Mouse (Mus musculus) brown adipose tissue, adult 24 weeks (tissue): ENCODE measurements at regions not wholly inside any gene's neighbourhood (a gene's known extent, or its start where the extent isn't known, plus 50 kb on each side); places are given as distances from the start of the nearest gene placed in this dataset.

Experiments used
- H3K27ac ChIP-seq: fragments of 200-500 bp; replicated peaks from 2 replicates; pipeline ENCODE4 v1.5.1; 2012; ENCODE audit warnings: low read depth, mild to moderate bottlenecking, low read length
- H3K4me1 ChIP-seq: fragments of 200-500 bp; 2 replicates; pipeline ENCODE4 v1.6.1; 2012; ENCODE audit warnings: low read length, mixed read lengths; ENCODE audit not compliant: control insufficient read depth, insufficient read depth, insufficient read length
- H3K4me3 ChIP-seq: fragments of 200-500 bp; 2 replicates; pipeline ENCODE4 v1.5.1; 2012; ENCODE audit warnings: low read depth, mild to moderate bottlenecking, low read length, moderate library complexity; ENCODE audit not compliant: insufficient read depth

DNA sequence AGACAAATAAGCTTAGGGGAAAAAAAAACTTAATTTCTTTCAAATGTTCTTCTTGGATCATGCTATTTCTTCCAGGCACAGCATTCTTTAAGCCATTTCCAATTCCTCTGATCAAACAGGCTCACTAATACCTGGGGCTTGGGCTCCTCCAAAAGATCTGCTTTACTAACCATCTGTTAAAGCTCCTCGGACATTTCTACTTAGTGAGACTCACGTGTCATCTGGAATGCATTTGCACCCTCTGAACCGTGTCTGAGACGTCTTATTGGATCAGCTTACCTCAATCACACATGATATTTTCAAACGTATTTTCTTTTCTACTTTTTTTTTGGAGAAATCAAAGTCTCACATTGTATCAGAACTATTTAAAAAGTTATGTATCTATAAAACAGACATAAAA is 132.4 kb downstream of the Npr3 start:
- no peaks in the 10 kb centered on the region for H3K4me1 ChIP-seq
- H3K27ac ChIP-seq, result no peak overlapping the region
- H3K4me3 ChIP-seq, result no peak overlapping the region

DNA sequence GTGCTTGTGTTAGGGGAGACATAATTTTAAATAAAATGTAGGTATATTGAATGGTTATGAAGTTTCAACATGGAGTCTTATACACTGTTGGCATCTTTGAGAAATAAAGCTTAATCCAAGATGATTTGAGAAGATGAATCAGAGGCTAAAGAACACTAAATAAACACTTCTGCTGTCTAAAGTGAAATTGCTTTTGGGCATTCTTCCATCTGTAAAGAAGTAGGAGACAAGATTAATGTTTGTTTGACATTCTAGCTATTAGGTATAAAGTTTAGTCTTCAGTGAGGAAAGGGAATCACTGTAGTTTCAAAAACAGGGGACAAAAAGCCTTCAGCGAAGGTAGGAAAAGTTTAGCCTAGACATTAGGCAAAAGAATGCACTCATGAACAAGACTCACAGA is 136.5 kb downstream of the Npr3 start:
- Histone ChIP-seq H3K4me3 (no peak overlapping the region), H3K27ac (no peak overlapping the region), H3K4me1 (no peaks in the 10 kb centered on the region)

DNA sequence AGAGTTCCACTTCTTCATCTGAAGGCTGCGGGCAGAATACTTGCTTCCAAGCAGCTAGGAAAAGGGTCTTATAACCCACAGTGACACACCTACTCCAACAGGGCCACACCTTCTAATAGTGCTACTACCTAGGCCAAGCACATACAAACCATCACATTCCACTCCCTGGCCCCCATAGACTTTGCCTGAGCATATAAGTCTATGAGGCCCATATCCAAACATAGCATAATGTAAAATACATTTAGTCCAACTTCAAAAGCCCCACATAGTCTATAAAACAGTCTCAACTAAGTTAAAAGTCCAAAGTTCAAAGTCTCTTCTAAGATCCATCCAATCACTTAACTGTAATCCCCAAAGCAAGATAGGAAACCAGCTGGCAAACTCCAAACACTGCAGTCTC is 149.1 kb downstream of the Npr3 start:
- Histone ChIP-seq H3K4me1 (no peaks in the 10 kb centered on the region), H3K4me3 (no peak overlapping the region), H3K27ac (no peak overlapping the region)

DNA sequence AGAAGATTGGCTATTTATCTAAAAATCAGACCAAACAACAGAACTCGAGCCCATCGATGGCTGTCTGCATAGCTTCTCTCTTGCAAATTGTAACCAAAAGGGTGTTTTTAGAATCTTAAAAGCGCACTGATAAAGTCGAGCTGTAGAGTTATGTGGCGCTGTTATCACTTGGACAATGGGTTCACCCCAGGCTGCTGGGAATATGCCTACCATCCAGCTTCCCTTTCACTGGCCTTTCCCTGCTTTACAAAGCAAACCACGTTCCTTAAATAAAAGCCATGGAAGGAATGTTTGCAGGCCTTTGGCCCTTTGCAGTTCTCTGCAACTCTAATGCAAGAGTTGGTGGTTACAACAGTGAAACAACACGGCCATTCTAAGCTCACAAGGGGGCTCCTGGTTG is 150.3 kb downstream of the Npr3 start:
- no peak overlapping the region for H3K27ac ChIP-seq
- H3K4me3 ChIP-seq, result no peak overlapping the region
- H3K4me1 ChIP-seq, result no peaks in the 10 kb centered on the region

DNA sequence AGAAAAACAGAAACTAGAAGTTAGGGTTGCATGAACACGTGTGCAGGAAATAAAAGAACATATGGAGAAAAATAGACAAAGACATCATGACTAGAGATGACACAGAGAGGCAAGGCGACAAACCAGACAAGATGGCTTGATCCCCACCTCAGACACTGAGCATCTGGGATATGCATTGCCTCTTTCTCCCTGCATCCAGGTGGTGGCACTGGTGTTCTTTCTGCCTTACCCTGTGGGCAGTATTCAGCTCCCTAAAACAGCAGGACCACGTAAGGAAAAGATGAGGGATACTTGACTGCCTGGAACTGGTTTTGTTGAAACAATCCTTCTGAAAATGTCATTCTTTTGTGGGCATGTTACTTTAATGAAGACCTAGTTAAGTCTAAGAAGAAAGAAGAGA is 153.9 kb downstream of the Npr3 start:
- Histone ChIP-seq H3K4me1 (no peaks in the 10 kb centered on the region), H3K27ac (no peak overlapping the region), H3K4me3 (no peak overlapping the region)

DNA sequence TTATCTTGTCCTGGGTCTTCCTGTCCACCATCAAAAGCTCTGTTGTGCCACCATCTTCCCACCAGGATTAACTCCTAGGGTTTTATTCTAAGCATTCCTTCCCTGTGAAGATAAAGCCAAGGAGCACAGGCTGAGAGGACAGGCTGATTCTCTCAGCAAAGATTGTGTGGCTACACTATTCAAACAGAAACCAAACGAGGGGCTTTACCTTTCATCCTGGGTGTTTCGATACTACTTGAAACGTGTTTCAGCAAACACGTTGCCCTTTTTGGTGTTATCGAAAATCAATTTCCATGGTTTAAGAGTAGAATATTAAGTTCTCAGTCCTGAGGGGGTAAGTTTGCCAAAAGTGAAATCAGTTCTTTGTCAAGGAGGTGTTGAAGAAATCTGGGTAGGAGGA is 156.2 kb downstream of the Npr3 start:
- no peaks in the 10 kb centered on the region for H3K4me1 ChIP-seq
- no peak overlapping the region for H3K4me3 ChIP-seq
- no peak overlapping the region for H3K27ac ChIP-seq

DNA sequence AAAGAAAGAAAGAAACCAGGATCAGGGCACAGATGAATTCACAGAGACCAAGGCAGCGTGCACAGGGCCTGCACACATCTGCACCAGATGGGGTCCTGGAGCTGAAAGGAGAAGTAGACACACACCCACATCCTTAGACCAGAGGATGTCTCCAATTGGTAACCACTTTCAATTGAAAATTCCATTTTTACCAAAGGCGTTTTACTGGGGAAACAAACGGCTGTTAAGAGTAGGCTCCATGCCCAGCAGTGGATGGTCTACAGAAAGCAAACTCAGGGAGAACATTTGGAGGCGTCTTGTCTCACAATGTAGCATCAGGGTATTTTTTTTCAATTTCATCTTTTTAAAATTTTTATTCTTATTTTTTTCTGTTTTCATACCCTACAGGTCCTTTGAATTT is 157.6 kb downstream of the Npr3 start:
- H3K27ac ChIP-seq, result no peak overlapping the region
- no peak overlapping the region for H3K4me3 ChIP-seq
- H3K4me1 ChIP-seq, result no peaks in the 10 kb centered on the region

DNA sequence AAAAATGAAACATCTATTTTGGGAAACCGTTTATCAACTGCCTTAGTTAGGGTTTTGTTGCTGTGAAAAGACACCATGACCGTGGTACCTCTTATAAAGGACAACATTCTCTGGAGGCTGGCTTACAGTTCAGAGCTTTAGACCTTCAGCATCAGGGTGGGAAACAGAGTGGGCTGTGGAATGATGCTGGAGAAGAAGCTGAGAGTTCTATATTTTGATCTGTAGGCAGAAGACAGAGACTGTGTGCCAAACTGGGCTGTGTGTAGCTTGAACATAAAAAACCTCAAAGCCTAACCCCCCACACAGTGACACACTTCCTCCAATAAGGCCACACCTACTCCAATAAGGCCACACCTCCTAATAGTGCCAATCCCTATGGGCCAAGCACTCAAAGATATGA is 158.8 kb downstream of the Npr3 start:
- Histone ChIP-seq H3K4me1 (no peaks in the 10 kb centered on the region), H3K27ac (no peak overlapping the region), H3K4me3 (no peak overlapping the region)

DNA sequence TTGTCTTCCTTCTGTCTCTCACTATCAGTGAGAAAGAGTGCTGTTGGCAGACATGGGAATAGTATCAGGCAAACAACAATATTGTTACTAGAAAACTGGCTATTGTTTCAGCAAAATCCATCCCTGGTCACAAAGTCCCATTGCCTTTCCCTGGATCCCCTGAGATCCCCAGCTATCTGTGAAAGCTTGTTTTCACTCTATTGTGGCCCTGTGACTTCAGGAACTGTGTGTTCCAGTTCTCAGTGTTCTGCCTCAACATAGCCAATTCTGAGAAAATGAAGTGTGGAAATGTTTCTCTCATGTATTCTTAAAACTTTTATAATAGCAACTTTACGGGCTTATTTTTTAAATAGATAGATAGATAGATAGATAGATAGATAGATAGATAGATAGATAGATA is 160.3 kb downstream of the Npr3 start:
- Histone ChIP-seq H3K4me3 (no peak overlapping the region), H3K27ac (no peak overlapping the region), H3K4me1 (no peaks in the 10 kb centered on the region)

DNA sequence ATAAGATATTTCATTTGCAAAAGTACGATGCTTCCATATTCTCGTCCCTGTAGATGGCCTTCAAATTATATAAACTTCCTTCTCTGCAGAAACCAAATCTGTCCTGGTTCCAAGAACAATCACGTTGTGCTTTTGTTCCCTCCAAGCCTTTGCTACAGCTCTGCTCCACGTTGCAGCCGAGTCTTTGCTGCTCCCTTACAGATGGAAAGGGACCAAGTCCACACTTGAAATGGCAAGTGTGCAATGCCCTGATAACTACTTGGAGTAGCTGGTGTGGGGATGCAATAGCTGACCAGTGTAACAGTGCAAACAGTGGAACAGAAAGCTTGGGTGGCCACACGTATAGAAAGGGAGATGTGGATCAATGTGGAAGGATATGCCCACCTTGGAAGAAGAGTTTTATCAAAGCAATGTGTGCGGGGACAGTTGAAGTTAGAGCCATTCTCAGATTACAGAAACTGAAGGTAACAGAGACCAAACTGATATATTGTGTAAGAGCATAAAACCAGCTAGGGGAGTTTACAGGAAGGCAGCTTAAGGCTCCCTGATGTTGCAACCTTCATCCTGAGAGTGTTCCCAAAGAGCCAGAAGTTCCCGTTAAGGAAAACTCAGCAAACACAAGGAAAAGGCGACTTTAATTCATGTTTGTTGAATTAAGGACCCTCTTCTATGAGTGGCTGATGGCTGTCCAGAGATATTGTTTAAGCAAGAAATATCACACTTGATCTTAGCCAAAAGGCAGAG is 161.3 kb downstream of the Npr3 start:
- H3K27ac ChIP-seq, result no peak overlapping the region
- no peak overlapping the region for H3K4me3 ChIP-seq
- no peaks in the 10 kb centered on the region for H3K4me1 ChIP-seq

DNA sequence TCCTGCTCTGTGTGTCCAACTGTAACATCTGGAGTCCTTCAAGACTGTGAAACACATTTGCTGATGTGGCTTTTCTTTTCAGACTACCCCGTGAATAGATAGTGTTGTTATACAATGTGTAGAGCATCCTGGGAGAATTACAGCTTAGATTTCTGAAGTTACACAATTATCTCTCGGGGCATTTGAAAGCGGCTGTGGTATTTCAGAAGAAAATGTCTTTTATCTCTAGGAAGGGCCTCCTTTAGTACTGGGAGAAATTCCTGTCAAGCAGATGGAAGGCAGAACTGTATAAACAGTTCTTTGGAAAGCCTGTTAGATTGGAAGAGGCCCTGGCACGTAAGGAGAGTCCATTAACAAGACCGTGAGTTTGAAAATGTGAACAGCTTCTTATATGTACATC is 162.2 kb downstream of the Npr3 start:
- Histone ChIP-seq H3K27ac (no peak overlapping the region), H3K4me3 (no peak overlapping the region), H3K4me1 (no peaks in the 10 kb centered on the region)

DNA sequence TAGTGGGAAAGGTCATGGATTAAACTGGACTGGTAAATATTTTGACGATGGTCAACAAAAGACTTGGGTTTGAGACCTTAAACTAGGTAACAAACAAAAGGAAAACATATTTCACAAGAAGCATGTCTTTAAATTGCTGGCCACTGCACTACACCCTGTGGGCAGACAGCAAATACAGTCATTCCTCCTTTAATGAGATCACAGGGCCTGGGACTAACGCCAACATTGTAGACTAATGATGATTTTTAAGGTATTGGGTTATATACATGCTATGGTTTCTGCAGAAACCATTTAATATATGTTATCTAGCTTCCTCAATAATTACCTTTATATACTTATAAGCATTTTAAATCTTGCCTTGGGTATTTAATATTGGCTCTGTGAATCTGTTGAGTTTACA is 162.8 kb downstream of the Npr3 start:
- no peaks in the 10 kb centered on the region for H3K4me1 ChIP-seq
- no peak overlapping the region for H3K4me3 ChIP-seq
- no peak overlapping the region for H3K27ac ChIP-seq

DNA sequence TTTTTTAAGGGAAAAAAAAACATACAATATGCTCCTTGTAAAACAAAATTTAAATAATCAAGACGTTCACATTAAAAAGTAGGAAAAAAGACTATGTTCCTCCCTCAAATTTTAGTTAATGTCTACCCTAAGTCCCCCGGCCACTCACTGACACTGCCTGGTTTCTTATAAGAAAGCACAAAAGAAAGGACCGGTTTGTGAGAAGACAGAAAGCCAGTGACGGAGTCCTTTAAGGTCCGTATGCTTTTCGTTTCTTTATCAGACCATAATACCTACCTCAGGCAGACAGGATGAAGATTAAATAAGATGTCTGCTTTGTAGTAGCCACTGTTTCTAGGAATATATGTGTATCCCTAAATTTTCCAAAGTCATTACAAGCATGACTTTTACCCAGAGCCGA is 164.3 kb downstream of the Npr3 start:
- H3K4me1 ChIP-seq, result no peaks in the 10 kb centered on the region
- H3K4me3 ChIP-seq, result no peak overlapping the region
- no peak overlapping the region for H3K27ac ChIP-seq

DNA sequence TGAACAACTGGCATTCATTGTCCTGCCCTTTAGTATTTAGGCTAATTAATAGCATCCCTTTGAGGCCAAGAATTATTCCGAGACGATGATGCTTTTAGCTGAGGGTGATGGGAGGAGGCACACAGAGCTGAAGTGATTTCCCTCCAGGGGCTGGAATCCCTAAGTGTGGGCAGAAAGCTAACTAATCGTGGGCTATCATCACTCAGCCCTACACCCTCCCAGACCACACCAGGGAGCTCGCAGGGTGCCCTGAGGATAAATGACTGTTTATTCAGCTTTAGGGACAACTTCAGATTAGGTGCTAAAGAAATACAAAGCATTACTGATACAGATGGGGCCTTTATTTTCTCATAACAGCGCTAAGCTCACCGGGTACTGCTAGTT is 164.7 kb downstream of the Npr3 start:
- Histone ChIP-seq H3K27ac (no peak overlapping the region), H3K4me1 (no peaks in the 10 kb centered on the region), H3K4me3 (no peak overlapping the region)

DNA sequence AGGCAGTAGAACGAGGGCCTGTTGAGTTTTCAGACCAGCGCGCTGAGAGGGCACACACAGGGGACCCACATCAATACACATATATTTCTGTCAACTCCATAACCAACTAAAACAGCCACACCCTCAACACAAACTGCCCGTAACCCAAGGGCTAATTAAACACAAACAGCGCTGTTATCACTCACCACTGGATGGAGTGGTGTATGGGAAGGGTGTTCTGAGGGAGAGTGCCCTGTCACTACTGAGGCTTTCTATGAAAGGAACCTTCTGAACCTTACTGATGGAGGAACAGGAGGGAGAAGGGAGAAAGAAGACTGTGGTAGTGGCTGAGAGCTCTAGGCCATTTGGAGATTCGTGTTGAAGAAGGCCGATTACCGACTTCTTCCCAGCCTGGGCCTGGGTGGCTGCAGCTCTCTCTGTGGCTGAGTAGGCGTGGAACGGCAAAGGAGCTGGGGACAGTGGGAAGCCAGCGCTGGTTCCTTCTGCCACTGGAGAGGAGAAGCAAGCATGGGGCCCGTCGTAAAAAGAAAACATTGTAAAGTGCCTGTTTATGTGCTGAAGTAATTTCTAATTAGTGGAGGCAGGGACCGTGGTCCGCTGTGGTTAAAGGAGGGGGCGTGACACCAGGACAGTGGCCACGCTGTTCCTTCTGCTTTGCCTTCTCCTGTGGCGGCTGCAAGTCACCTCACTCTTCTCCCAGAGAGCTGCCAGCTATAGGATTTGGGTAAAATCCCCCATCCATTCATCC is 165.3 kb downstream of the Npr3 start:
- Histone ChIP-seq H3K4me3 (no peak overlapping the region), H3K27ac (no peak overlapping the region), H3K4me1 (no peaks in the 10 kb centered on the region)

DNA sequence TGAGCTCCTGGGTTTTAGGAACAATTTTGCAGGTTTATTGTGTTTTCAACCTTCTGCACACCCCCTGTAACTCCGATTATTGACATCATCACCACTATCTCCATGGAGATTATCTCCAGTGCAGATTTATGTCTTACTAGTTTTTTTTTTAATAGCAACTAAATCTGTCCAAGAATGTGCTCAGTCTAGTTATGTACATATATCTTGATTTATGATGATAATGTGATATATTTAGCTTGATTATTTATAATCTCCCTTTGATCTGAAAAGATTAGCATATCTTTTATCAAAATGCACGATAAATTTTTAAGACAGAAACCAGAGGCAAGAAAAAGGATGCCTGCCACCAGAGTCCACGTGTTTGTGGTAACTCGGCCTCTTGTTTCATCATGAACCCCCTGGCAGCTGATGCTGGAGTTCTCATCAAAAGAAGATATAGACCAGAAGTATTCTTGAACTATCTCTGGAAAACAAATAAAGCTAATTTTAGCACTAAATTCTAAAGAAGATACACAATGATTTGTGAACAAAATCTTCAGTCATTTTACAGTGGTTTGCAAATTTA is 169.6 kb downstream of the Npr3 start:
- Histone ChIP-seq H3K27ac (no peak overlapping the region), H3K4me3 (no peak overlapping the region), H3K4me1 (no peaks in the 10 kb centered on the region)
